Mouse (Mus musculus): ENCODE data around the gene Lrp6. TPM values are rescaled to one million over a fixed set of nuclear protein-coding genes. Genes with fewer than 3 reads are reported as not detected.

Lrp6 gene
- total RNA-seq (2021) = 10 to 100 TPM; 56.1 to 58.4 TPM
- long read RNA-seq, experiment 1, full-length matches to known transcripts = 3 of 17 reads
- long read RNA-seq, experiment 1, partial matches to known transcripts = 13 of 17 reads
- long read RNA-seq, experiment 1, other reads (novel, unspliced or antisense) = 1 of 17 reads
- long read RNA-seq, experiment 2, partial matches to known transcripts = 10 of 16 reads
- long read RNA-seq, experiment 2, other reads (novel, unspliced or antisense) = 6 of 16 reads

DNA sequence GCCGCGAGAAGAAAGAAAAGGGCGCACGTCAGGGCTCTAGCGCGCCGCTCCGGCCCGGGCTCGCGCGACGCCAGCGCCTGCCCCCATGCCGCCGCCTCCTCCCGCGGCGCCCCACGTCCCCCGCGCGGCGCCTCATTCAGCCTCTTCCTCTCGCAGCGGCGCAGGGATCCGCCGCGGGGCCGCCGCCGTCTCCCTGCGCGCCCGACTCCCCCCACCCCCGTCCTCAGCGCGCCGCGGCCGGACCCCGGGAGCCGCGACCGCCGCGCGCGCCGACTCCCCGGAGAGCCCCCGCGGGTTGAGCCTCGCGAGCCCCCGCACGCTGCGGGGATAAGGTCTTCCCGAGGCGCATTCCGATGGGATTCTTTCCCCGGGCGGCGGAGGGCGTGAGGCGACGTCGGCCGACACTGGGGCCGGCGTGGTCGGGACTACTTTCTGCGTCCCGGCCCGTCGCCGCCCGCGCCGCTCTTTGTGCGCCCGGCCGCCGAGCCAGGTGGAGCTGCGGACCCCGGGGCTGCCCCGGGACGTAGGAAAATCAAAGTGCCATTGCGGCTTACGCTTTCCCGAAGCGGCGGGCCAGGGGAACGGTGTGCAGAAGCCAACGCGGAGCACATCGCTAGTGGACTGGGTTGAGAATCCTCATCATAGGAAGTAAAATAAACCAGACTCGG lies at the start of gene Lrp6:
Gene Lrp6 (minus strand): TSS at position 148 of the 668 bp plus-strand sequence.
- peak; percentile 75 to 87 for DNase-seq (ENCODE audit: low spot score in 2 of 2)

DNA sequence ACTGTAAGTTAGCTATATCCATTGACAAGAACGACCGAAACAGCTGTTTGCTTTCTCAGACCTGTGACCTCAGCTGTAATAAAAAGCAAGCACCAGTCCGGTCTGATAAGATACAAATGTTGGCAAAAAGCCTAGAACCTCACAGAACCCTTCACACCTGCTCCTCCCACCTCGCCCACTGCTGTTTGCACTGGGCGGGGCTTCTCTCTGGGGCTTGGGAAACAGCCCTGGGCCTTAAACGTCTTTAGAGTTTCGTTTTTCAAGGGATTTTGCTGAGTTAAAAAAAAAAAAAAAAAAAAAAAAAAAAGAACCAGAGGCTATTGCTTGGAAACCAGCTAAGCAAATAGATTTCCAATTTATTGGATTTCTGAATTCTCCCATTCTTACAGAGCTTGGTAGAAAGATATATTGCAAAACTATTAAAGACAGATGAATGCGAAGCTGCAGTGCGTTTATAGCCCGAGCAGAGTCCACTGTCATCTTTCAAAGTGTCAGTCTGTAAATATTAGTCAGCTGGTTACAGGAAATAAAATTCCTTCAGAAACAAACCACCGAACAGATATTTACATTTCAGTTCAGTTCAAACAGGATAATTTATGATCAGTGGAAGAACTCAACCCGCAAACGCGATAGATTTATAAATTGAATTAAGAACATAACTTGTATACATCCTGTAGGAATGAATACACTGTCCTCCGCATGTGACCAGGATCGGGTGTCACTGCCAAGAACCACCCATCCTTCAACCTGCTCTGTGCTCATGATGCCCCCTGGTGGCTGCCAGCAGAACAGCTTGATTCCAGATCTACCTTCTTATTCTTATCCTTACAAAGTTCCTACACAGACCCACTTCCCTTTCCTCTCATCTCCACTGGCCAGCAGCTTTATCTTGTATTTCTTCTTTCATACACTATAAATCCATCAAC lies 48.2 kb upstream of the Lrp6 start:
- peak; percentile 77 to 87 for DNase-seq (ENCODE audit: low spot score in 2 of 2)

DNA sequence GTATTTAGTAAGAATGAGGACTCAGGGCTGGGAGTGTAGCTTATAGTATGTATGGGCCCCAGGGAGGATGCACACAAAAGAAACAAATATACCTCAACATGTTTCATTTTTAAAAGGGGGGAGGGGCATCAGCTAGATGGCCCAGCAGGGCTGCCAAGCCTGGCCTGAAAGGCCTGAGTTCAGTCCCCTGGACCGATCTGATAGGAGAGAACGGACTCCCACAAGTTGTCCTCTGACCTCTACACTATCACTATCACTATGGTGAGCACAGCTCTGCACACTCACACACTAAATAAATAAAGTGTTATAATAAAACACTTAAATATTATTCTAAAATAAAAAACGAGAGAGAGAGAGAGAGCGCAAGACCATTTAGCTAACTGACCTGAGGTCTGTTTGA lies 47.6 kb upstream of the Lrp6 start:
- no peak for DNase-seq (ENCODE audit: low spot score in 2 of 2)

DNA sequence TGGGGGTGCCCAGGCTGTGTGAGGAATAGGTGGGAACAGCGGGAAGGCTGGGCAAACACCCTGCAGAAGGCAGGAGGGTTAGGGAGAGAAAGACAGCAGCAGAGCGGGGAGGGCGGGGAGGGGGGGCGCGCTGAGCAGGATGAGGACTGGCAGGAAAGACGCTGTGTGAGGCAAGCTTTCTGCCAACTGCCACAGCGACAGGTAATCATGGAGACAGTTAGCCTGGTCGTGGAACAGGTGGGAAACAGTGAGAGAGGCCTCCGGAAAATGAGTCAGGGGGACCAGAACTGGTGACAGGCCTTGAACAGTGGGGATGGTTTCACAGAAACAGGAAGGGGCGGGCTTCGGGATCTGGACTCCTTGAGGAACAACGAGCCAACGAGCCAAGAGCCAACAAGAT lies 45.1 kb upstream of the Lrp6 start:
- DNase-seq (ENCODE audit: low spot score in 2 of 2) = no peak

DNA sequence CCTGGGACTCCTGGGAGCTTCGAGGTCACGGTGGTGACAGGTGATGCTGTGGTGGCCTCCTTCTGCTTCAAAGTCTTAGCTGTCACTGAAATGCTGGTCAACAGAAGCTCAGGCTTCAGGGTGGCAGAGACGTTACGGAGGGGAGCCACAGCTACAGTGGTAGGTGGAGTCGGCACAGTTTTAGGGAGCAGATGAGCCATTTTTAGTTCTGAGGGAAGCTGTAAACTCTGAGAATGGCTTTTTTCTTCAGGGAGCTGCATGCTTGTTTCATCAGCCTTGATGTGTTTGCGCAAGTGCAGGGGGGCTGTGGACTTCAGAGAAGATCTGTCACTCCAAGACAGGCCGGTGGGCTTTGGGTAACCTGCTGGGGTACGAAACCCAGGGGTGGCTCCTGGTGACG lies 43.6 kb upstream of the Lrp6 start:
- DNase-seq (ENCODE audit: low spot score in 2 of 2) = no peak

DNA sequence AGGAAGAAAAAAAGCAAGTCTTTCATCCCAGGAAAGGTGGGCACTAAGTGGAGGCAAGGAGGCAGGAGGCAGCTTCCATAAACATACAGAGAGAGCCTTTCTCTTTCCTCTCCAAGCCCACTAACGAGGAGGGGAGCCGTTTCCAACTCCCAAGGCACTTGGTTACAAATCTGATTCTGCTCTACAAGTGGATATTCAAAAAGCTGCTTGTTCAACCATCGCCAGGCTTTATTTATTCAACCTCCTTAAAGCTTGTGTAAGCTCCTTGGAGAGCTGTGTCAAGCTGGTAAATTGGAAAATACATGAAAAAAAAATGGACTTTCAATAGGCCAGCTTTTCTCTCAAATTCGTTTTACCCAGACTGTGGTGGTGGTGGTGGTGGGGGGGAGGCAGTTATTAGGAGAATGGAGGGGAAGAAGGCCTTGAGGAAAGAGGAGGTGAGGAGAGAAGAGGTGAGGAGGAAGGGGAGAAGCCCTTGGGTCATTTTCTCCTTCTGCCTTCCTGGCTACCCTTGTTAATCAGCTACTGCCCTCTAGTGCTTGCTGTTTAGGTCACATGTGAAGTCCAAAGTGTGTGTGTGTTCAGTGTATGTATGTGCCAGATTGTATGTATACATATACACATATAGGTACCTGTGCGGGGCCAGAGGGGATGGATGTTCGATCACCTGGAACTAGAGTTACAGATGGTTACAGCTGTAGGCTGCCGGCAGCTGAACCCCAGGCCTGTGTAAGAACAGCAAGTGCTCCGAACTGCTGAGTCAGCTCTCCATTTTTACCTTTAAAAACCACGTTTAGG lies 40.4 kb upstream of the Lrp6 start:
- no peak for DNase-seq (ENCODE audit: low spot score in 2 of 2)

DNA sequence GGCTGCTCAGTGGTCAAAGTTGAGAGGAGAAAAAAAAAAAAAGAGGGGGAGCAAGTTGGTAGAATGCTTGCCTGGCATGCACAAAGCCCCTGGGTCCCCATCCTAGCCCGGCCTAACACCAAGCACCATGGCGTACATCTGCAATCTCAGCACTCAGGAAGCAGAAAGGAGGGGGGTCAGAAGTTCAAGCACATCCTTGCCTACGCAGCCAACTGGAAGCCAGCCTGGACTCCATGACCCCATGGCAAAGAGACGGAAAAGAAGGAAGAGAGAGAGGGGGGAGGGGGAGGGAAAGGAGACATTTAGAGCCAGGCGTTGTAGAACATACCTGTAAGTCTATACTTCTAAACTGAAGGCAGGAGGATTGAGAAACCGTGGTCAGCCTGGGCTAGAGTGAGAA lies 39.8 kb upstream of the Lrp6 start:
- no peak for DNase-seq (ENCODE audit: low spot score in 2 of 2)

DNA sequence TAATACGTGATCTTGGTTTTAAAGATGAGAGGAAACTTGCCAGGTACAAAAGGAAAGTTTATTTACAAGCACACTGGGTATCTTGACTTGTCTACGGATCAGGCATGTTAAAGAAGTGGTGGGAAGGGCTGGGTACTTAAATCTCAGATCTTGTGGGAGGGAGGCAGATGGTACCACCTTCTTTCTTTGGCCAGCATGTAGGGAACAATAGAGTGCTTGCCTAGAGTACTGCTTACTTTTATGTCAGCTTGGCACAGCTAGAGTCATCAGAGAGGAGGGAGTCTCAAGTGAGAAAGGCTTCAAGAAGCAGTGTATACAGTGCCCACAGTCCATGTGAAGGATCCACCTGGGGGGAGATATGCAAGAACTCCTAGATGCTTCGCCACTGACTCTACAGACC lies 38.4 kb upstream of the Lrp6 start:
- no peak for DNase-seq (ENCODE audit: low spot score in 2 of 2)

DNA sequence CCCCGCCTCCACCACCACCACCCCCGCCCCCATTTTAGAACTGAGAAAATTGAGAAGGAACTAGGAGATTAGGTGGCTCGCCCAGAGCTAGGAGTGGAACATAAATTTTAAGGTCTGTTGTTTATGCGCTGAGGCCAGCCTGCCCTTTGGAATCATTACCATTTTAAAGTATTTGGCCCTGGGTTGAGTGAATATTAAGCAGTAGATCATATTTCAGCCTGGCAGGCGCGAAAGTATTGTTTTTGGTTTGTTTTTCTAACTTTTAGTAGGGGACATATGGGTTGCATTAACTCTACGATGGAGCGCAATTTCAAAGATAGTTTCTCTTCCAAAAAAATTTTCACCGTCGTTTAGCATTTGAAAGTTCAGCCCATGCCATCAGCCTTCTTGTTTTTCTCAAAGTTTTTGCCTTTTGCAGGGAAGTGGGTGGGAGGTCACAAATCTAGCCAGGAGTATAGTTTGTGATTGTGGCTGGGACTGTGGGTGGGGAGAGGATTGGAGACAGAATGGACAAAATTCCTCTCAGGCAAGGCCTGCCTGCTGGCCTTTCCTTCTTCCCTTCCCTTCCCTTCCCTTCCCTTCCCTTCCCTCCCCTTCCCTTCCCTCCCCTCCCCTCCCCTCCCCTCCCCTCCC lies 35.7 kb upstream of the Lrp6 start:
- DNase-seq (ENCODE audit: low spot score in 2 of 2) = no peak

DNA sequence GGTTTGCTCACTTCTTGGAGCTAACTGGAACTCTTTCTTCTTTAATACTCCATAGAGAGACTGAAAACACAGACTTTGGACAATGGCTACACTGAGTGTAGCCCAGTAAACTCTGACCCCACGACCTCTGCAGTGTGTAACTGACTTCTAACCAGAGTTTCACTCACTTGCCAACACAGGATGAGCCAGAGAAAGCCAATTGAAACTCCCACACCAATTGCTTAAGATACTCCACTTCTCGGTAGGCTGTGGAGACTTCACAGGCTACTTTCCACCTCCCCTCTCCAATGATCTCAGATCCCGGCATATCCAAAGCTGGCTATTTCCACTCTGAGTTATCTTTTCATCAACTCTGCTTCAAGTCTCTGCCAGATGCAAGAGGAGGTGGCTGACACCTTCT lies 35.0 kb upstream of the Lrp6 start:
- DNase-seq (ENCODE audit: low spot score in 2 of 2) = no peak

DNA sequence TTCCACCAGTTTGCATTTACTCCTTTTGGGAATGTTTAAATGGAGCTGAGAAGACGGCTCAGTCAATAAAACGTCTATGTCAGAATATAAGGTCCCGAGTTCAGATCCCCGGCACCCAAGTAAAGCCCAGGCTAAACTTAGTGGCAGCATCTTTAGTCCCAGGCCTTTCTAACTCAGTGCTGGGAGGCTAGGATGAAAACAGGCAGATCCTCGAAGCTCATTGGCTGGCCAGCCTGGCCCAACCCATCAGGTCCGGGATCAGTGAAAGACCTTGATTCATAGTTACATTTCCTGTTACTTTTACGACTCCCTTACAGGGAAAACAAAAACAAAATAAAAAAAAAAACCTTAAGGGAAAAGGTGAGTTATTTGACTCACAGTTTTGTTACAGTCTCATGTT lies 34.4 kb upstream of the Lrp6 start:
- no peak for DNase-seq (ENCODE audit: low spot score in 2 of 2)

DNA sequence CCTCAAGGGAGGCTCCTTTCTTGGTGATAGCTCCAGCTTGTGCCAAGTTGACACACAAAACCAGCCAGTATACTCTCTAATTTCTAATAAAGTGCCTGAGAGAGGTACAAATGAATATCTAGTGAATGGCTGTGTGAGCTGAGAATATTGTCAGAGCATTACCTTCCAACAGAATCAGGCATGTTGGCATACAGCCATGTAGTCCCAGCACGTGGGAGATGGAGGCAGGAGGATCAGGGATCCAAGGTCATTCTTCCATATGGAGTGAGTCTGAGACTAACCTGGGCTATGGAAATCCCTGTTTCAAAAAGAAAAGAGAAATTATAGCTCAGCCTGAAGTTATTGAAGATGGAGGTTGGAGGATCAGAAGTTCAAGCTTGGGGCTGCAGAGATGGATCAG lies 32.5 kb upstream of the Lrp6 start:
- no peak for DNase-seq (ENCODE audit: low spot score in 2 of 2)

DNA sequence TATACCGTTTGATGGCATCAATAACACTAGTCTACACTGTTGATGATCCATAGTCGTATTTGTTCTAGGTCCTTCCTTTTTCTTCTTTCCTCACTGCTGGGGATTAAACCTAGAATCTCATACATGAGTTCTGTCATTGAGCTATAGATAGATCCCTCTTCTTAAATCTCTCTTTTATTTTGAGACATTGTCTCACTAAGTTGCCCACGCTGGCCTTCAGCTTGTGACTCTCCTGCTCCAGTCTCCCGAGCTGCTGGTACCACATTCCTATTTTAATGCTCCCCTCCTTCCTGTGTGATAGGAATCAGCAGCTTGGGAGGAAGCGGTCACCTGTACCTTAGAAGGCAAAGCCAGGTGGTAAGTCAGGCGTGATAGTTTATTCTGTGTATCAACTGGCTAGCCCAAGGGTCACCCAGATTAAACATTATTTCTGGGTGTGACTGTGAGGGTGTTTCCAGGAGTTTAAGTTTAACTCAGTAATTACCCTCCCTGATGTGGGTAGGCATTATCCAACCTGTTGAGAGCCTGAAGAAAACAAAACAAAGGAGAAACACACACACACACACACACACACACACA lies 31.0 kb upstream of the Lrp6 start:
- no peak for DNase-seq (ENCODE audit: low spot score in 2 of 2)

DNA sequence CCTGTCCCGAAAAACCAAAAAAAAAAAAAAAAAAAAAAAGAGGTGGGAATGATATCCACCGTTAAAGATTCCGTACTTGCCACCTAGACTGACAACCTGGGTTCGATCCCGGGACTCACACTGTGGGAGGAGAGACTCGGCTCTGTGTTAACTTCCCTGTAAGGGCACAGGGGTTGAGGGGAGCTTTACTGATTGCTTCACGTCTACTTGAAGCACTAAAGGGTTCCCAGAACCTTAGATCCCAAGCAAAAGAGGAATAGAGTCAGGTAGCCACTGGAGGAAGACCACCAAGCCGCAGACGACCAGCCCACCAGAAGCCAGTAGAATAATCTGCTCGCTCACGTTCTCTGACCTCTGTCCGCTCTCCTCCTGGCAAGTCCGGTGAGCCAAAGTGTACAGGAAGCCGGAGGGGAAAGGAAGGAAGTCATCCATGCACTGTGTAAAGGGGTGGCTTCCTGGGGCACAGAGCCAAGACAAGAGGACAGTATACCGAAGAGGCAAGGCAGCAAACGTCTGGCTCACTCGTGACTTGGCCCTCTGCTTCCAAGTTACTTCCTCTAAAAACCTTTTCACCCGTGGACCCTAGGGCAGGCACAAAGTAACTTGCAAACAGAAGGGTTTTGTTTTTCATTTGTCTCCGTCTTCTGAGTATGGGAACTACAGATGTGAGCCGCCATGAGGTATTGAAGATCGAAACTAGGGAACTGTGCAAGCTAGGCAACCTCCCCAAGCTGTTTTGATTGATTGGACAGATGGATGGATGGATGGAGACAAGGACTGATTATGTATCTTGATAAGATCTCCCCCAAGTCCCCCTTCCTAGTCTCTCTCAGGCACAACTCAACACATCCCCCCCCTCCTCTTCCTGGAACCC lies 28.0 kb upstream of the Lrp6 start:
- DNase-seq (ENCODE audit: low spot score in 2 of 2) = no peak

DNA sequence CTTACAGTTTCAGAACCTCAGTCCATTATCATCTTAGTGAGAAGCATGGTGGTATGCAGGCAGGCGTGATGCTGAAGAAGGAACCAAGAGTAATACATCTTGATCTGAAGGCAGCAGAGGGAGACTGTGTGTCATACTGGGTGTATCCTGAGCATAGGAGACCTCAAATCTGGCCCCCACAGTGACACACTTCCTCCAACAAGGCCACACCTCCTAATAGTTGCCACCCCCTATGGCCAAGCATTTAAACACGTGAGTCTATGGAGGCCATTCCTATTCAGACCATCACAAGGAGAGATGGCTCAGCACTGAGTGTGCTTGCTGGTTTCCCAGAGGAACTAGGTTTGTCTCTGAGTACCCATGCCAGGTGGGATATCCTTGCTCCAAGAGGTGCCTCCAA lies 24.8 kb upstream of the Lrp6 start:
- DNase-seq (ENCODE audit: low spot score in 2 of 2) = no peak

DNA sequence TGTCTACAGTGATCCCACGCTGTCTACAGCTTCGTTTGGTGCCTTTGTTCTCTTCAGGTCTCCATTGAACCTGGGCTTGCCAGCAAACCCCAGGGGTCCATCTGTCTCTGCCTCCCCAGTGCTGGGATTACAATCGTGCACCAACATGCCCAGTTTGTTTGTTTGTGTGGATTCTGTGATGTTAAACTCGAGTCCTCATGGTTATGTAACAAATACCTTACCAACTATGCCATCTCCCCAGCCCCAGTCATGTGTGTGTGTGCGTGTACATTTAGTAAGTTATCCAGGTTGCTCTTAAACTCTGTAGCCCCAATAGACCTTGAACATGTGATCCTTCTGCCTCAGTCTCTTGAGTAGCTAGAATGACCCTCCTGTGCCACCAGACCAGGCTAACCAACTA lies 19.5 kb upstream of the Lrp6 start:
- DNase-seq (ENCODE audit: low spot score in 2 of 2) = no peak

DNA sequence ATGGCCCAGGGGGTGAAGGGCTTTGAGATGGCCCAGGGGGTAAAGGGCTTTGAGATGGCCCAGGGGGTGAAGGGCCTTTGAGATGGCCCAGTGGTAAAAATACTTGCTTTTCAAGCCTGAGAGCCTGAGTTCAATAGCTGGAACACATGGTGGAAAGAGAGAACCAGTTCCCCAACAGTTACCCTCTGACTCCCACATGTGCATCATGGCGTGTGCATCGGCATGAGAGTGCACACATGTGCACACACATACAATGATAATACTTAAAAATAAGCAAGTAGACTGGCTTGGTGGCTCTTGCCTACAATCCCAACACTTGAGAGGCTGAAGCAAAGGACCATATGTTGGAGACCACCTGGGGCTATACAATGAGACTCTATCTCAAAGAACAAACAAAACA lies 17.9 kb upstream of the Lrp6 start:
- DNase-seq (ENCODE audit: low spot score in 2 of 2) = no peak

DNA sequence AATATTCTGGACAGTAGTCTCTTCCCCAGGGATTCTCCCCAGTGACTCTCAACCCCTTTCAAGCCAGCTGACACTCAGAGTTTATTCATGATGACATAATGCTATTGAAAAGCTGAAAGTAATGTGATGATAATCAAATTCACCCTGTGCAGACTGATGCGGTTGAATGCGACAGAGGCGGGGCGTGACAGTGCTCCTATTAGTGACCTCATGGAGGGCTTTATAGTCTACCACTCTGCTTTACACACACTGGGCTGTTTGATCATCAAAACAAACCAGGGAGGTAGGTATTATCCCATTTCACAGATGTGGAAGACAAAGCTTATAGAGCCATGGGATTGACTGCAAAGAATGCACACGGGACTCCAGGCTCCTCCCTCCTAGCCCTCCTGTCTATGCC lies 15.3 kb upstream of the Lrp6 start:
- DNase-seq (ENCODE audit: low spot score in 2 of 2) = no peak

DNA sequence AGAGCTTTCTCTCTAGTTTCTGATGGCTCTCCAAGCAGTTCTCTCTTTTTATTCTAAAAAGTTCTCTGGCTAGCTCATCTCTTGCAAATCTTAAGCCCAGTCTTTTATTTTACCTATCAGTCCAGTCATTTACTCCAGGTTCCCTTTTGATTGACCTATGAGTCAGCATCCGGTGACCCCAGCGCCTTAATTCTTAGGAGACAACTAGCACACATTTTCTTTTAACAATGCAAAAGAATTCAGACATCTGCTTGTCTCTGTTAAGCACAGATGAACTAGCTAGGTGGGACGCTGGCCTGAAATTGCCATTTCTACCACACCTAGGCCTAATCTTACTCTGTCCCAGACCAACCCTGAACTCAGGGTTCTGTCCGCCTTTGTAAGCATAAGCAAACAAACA lies 12.7 kb upstream of the Lrp6 start:
- DNase-seq (ENCODE audit: low spot score in 2 of 2) = no peak

DNA sequence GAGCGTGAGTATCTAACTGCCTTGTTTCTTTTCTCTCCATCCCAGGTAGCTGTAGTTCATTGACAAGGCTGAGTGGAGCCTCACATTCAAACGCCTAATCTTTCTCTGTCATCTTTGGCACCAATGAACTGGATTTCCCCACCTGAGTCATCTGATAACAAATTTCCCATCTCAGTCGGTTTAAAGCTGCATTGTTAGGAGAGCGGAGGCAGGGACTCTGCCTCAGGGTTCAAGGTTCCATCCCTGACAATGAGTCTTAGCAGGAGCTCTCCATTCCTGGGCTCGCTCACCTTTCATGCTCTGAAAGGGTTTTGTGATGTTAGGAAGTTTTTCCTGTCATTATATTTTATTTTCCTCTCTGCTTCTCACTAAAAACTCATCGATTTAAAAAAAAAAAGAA lies 11.3 kb upstream of the Lrp6 start:
- DNase-seq (ENCODE audit: low spot score in 2 of 2) = no peak

Data from layer of hippocampus, postnatal 14 days (tissue).